Mouse (Mus musculus): ENCODE results near the gene Bcl2. TPM values are rescaled to one million over a fixed set of nuclear protein-coding genes. Genes with fewer than 3 reads are reported as not detected.

Bcl2 gene
- polyA plus RNA-seq, 1 experiment from 2014 or later = 26.7 TPM

DNA sequence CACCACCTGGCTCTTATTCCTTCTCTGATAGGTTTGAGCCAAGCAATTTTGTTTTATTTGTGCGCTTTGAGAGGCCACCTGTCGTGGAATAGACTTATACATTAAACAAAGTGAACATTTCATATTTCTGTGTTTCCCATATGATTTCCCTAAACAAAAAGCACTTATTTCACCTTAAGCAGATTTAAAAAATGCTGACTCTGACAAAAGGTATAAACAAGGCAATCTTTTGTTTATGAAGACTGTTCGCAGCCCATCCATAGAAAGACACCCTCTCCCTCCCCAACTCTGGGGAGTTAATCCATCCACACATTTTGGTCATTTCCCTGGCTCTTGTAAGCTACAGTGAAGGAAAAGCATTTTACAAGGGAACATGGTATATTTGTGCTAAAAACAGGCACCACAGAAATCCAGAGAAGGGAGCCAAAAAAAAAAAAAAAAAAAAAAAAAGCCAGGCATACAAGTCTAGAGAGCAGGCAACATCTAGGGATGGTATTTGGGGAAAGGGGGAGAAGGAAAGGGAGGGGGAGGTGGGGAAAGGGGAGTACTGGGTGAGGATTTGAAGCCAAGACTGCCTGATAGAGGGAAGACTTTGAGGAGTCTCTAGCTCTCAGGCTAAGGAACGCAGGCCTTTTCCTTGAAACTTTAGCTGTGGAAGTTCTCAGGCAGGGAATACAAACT lies 105.8 kb downstream of the Bcl2 start:
- no peak overlapping the region for H3K4me2 ChIP-seq
- no peak overlapping the region for H3K4me3 ChIP-seq (replicated peaks)
- H3K4me1 ChIP-seq = peaks cover 32% of the 10 kb centered on the region
- no peaks in the 10 kb centered on the region for H3K27me3 ChIP-seq
- no peak for ATAC-seq (replicated peaks; ENCODE audit: low FRiP score)
- WGBS = 90% methylated on average over 4 of the region's 4 CpGs
- H3K9ac ChIP-seq = no peak overlapping the region
- H3K36me3 ChIP-seq = no peaks in the 10 kb centered on the region
- no peak overlapping the region for H3K27ac ChIP-seq
- H3K9me3 ChIP-seq (replicated peaks) = no peaks in the 10 kb centered on the region

DNA sequence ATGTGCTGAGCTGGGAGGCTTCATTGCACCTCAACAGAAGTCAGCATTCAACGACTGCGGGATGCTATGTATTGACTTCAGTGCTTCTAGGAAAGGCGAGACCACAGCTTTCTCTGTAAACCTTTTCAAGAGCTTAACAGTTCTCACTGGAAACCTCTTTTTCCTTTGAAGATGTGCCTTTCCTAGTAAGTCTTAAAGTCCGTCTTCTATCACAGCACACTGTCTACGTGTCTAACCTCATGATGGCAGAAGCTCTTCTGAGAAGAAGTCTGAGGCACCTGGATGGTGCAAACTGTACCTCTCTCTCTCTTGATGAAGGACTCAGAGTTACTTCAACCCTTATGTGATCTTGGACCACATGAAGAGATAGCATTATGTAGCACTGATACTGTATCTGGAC lies 107.1 kb downstream of the Bcl2 start:
- H3K4me1 ChIP-seq = peaks cover 35% of the 10 kb centered on the region
- H3K4me2 ChIP-seq = no peak overlapping the region
- H3K9me3 ChIP-seq (replicated peaks) = no peaks in the 10 kb centered on the region
- H3K36me3 ChIP-seq = no peaks in the 10 kb centered on the region
- WGBS = 88% methylated on average over 5 of the region's 5 CpGs
- no peak for ATAC-seq (replicated peaks; ENCODE audit: low FRiP score)
- no peak overlapping the region for H3K27ac ChIP-seq
- H3K9ac ChIP-seq = no peak overlapping the region
- H3K27me3 ChIP-seq = no peaks in the 10 kb centered on the region
- no peak overlapping the region for H3K4me3 ChIP-seq (replicated peaks)

GRCm38 (mm10) chr1:106603406-106603805 lies 110.7 kb downstream of the Bcl2 start:
- H3K9ac ChIP-seq = no peak overlapping the region
- H3K27ac ChIP-seq = peak overlapping the region; percentile 63
- H3K4me1 ChIP-seq = peaks cover 32% of the 10 kb centered on the region
- H3K4me2 ChIP-seq = peak overlapping the region; percentile 39
- H3K36me3 ChIP-seq = no peaks in the 10 kb centered on the region
- WGBS = 26% methylated on average over 4 of the region's 4 CpGs
- no peaks in the 10 kb centered on the region for H3K9me3 ChIP-seq (replicated peaks)
- ATAC-seq (replicated peaks; ENCODE audit: low FRiP score) = 0 out of 2 replicates have a peak, but pooled peaks have one; percentile 19
- H3K27me3 ChIP-seq = no peaks in the 10 kb centered on the region
- no peak overlapping the region for H3K4me3 ChIP-seq (replicated peaks)

DNA sequence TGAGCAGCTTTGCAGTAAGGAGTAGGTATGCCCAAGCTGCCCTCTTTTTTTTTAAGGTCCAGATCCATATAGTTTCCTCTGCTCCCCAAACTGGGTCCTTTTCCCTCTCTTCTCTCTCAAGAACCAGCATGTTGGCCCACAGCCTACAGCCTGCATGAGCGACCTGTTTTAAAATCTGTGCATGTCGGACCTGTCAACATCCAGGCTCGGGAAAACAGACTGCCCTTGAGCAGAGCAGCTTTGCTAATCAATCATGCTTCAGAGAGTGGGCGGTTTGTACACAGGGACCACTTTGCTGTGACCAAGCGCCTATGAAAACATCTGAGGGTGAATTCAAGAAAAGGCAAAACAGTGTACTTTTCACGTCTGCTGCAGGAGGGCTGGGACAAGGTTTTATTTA lies 111.1 kb downstream of the Bcl2 start:
- no peaks in the 10 kb centered on the region for H3K27me3 ChIP-seq
- H3K9ac ChIP-seq = no peak overlapping the region
- 7% methylated on average over 6 of the region's 6 CpGs for WGBS
- H3K36me3 ChIP-seq = no peaks in the 10 kb centered on the region
- H3K4me3 ChIP-seq (replicated peaks) = no peak overlapping the region
- H3K27ac ChIP-seq = peak overlapping the region; percentile 63
- H3K9me3 ChIP-seq (replicated peaks) = no peaks in the 10 kb centered on the region
- peak overlapping the region; percentile 39 for H3K4me2 ChIP-seq
- peak; percentile 72 for ATAC-seq (replicated peaks; ENCODE audit: low FRiP score)
- peaks cover 35% of the 10 kb centered on the region for H3K4me1 ChIP-seq

GRCm38 (mm10) chr1:106602536-106602935 lies 111.5 kb downstream of the Bcl2 start:
- 11% methylated on average over 5 of the region's 5 CpGs for WGBS
- peaks cover 39% of the 10 kb centered on the region for H3K4me1 ChIP-seq
- H3K27me3 ChIP-seq = no peaks in the 10 kb centered on the region
- peak overlapping the region; percentile 39 for H3K4me2 ChIP-seq
- H3K9ac ChIP-seq = no peak overlapping the region
- H3K27ac ChIP-seq = peak overlapping the region; percentile 63
- H3K9me3 ChIP-seq (replicated peaks) = no peaks in the 10 kb centered on the region
- no peak overlapping the region for H3K4me3 ChIP-seq (replicated peaks)
- ATAC-seq (replicated peaks; ENCODE audit: low FRiP score) = peak; percentile 40; the same call in 1 of the 2 replicates
- no peaks in the 10 kb centered on the region for H3K36me3 ChIP-seq

DNA sequence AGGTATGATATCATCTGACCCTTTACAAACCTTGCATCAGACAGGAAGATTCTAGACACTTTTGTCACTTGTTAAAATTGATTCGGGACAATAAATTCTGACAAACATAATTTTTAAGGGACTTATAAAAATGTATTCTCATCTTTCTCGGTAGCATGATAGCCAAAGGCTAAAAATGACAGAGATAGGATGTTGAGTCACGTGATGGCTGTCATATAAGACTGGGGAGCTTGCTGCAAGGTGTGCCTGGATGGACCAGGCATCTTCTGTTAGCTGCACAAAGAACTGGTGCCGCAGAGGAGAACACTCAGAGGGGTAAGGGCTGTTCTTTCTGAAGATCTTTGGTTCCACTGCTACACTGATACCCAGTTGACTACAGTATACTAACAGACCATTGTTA lies 112.8 kb downstream of the Bcl2 start:
- no peaks in the 10 kb centered on the region for H3K27me3 ChIP-seq
- no peak overlapping the region for H3K4me3 ChIP-seq (replicated peaks)
- no peaks in the 10 kb centered on the region for H3K36me3 ChIP-seq
- H3K27ac ChIP-seq = no peak overlapping the region
- ATAC-seq (replicated peaks; ENCODE audit: low FRiP score) = no peak
- H3K4me2 ChIP-seq = no peak overlapping the region
- WGBS = 89% methylated on average over 4 of the region's 4 CpGs
- no peaks in the 10 kb centered on the region for H3K9me3 ChIP-seq (replicated peaks)
- no peak overlapping the region for H3K9ac ChIP-seq
- peaks cover 44% of the 10 kb centered on the region for H3K4me1 ChIP-seq

DNA sequence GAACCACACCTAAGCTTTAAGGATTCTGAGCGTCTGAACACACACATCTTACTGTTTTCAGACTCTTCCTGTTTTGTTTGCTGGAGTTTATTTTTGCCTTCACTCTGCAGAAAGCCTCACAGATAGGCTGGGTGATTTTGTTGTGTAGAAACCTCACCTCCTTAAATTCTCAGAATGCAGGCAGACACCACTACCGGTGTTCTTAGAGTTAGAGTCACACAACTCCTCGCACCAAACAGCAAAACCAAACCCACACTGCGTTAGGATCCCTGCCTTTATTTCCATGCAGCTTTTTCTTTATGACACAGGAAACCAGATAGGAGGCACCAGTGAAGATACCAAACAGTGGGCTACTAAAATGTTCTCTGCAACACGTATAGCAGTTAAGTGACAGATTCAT lies 113.2 kb downstream of the Bcl2 start:
- Histone ChIP-seq H3K27ac (no peak overlapping the region), H3K27me3 (no peaks in the 10 kb centered on the region), H3K4me3 (replicated peaks) (no peak overlapping the region), H3K9ac (no peak overlapping the region), H3K4me1 (peaks cover 44% of the 10 kb centered on the region), H3K4me2 (no peak overlapping the region), H3K36me3 (no peaks in the 10 kb centered on the region), H3K9me3 (replicated peaks) (no peaks in the 10 kb centered on the region)
- WGBS = 74% methylated on average over 5 of the region's 5 CpGs
- no peak for ATAC-seq (replicated peaks; ENCODE audit: low FRiP score)

DNA sequence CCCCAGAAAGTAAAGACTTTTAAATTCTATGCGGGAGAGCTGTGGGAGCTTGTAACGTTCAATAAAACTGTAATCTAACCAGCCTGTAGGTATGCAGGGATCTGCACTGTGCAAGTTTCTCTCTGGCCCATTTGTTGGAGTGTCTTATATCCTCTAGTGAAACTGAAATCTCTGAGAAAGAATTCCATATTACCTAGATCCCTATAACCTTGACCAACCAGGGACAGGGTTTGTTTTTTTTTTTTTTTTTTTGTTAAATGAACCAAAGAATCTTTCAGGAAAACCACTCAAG lies 115.8 kb downstream of the Bcl2 start:
- no peaks in the 10 kb centered on the region for H3K27me3 ChIP-seq
- no peaks in the 10 kb centered on the region for H3K36me3 ChIP-seq
- 51% methylated on average over 2 of the region's 2 CpGs for WGBS
- H3K9me3 ChIP-seq (replicated peaks) = no peaks in the 10 kb centered on the region
- peak overlapping the region; percentile 56 for H3K27ac ChIP-seq
- H3K4me1 ChIP-seq = peaks cover 30% of the 10 kb centered on the region
- no peak overlapping the region for H3K4me2 ChIP-seq
- ATAC-seq (replicated peaks; ENCODE audit: low FRiP score) = peak; percentile 31; the same call in 1 of the 2 replicates
- H3K9ac ChIP-seq = no peak overlapping the region
- H3K4me3 ChIP-seq (replicated peaks) = no peak overlapping the region

DNA sequence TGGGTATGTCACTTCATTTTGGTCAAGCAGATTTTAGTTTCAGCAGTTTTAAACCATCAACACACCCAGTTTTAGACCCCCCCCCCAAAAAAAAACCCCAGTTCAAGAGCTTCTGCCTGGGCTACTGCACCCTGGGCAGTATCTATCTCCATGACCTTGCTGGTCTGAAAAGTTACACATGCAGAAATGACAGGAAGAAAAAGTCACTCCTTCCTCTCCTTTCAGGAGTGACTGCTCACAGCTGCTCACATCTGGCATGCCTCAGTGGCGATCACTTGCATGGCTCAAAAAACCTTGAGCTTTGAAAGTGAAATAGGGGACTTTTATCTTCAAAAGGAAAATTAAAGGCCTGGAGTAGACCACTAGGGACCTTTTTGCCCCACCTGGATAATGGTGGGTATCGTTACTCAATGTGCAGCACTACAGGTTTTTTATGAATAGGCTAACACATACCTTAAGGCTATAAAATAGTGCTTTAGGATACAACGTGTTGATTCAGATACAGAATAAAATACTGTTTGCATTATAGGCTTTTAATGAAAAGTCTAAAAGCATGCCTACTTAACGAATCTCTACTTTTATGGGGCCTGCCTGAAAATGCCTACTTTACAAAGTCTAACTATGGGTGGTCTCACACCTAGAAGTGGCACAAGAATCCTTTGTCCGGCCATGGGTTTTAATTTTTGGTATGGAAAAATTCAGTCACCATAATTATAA lies 116.3 kb downstream of the Bcl2 start:
- Histone ChIP-seq H3K9me3 (replicated peaks) (no peaks in the 10 kb centered on the region), H3K36me3 (no peaks in the 10 kb centered on the region), H3K27me3 (no peaks in the 10 kb centered on the region), H3K4me1 (peaks cover 25% of the 10 kb centered on the region), H3K4me2 (no peak overlapping the region), H3K9ac (no peak overlapping the region), H3K27ac (peak overlapping the region; percentile 56), H3K4me3 (replicated peaks) (no peak overlapping the region)
- ATAC-seq (replicated peaks; ENCODE audit: low FRiP score) = peak; percentile 37; the same call in 1 of the 2 replicates
- WGBS = 48% methylated on average over 5 of the region's 5 CpGs

GRCm38 (mm10) chr1:106596380-106596779 lies 117.7 kb downstream of the Bcl2 start:
- Histone ChIP-seq H3K4me1 (peaks cover 15% of the 10 kb centered on the region), H3K27ac (no peak overlapping the region), H3K27me3 (no peaks in the 10 kb centered on the region), H3K36me3 (no peaks in the 10 kb centered on the region), H3K4me3 (replicated peaks) (no peak overlapping the region), H3K9ac (no peak overlapping the region), H3K4me2 (no peak overlapping the region), H3K9me3 (replicated peaks) (no peaks in the 10 kb centered on the region)
- WGBS = 95% methylated on average over 1 of the region's 1 CpGs
- no peak for ATAC-seq (replicated peaks; ENCODE audit: low FRiP score)

DNA sequence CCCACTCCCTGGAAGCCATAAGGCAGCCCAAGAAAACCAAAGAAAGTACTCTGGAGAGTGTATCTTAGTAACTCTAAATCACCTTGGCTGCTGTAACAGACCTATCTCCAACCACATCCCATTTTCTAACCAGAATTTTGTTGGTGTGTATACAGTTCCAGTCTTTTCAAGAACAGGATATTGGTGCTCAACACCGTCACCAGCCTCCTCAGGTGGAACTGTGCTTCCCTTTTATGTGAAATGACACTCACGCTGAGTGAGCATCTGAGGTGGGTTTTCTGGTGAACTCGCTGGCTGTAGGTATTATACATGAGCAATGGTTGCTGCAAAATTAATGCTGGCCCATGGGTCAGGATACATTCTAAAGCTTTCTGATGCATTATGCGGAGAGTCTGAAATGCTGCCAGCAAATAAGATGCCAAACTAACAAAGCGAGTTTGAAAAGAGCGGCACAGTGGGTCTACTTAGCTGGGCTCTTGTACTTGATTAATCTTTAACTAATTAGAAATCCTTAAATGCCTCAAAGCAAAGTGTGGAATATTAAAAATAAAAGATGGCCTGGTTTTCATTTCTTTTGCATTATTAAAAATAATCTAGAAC lies 118.7 kb downstream of the Bcl2 start:
- H3K9me3 ChIP-seq (replicated peaks) = no peaks in the 10 kb centered on the region
- peaks cover 15% of the 10 kb centered on the region for H3K4me1 ChIP-seq
- ATAC-seq (replicated peaks; ENCODE audit: low FRiP score) = no peak
- no peak overlapping the region for H3K4me3 ChIP-seq (replicated peaks)
- WGBS = 80% methylated on average over 6 of the region's 6 CpGs
- H3K9ac ChIP-seq = no peak overlapping the region
- no peaks in the 10 kb centered on the region for H3K27me3 ChIP-seq
- no peak overlapping the region for H3K4me2 ChIP-seq
- H3K27ac ChIP-seq = no peak overlapping the region
- H3K36me3 ChIP-seq = no peaks in the 10 kb centered on the region

DNA sequence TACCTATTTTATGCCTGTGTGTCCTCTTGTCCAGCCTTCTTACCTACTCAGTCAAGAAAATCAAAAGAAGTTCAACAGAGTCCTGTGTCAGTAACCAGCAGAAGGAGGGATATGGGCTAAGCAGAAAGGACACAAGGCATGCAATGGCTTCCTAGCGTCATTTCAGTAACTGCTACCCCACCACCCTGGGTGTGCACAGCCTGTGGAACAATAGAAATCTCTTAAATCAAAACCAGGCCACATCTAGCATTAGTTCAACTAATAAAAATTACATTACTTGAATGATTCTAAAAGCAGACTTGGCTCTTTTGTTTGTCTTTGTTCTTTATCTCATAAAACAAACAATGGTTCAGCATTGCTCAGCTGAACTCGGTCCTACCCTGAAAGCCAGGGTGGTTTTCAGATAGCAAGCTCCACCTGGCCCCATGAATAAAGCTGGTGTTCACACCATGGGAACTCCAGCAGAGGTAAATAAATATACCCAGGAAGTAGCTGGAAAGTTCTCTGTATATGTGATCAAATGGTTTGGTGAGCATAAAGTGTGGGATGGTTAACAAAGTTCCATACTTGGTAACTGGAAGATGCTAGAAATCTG lies 122.8 kb downstream of the Bcl2 start:
- 55% methylated on average over 2 of the region's 2 CpGs for WGBS
- Histone ChIP-seq H3K9me3 (replicated peaks) (no peaks in the 10 kb centered on the region; the same call in 1 of the 2 replicates), H3K9ac (no peak overlapping the region), H3K36me3 (no peaks in the 10 kb centered on the region), H3K4me3 (replicated peaks) (no peak overlapping the region), H3K27me3 (no peaks in the 10 kb centered on the region), H3K4me2 (no peak overlapping the region), H3K4me1 (peaks cover 25% of the 10 kb centered on the region), H3K27ac (no peak overlapping the region)
- ATAC-seq (replicated peaks; ENCODE audit: low FRiP score) = no peak

All from kidney, embryonic 15.5 days (tissue).